Mouse (Mus musculus): ENCODE data around the gene Scly.

- TF ChIP-seq USF1 (IDR thresholded peaks at IDR 0.05; ENCODE audit: low read depth), result no peak
- no peak for TF ChIP-seq CTCF (IDR thresholded peaks at IDR 0.05; ENCODE audit: control insufficient read depth, insufficient read depth, insufficient read length)
- no peak for TF ChIP-seq MYOG (IDR thresholded peaks at IDR 0.05; ENCODE audit: control insufficient read depth, extremely low read depth, insufficient read length)
Observed at GRCm38 (mm10) chr1:91313251-91313650, 15.1 kb downstream of the Scly start.
